Mouse (Mus musculus) hindbrain, embryonic 10.5 days (tissue): ENCODE data around the gene Atxn7. TPM values are rescaled to one million over a fixed set of nuclear protein-coding genes. Genes with fewer than 3 reads are reported as not detected.
A peak's percentile ranks its signal among the peaks of the same experiment; 100 is the strongest.

Experiments
- DNase-seq: peaks from one replicate; pipeline ENCODE4 v3.0.0-alpha.2; 2017; ENCODE audit warnings: low spot score
- H3K27ac ChIP-seq: fragments of 300-500 bp; sonication (generic); 2 replicates; pipeline ENCODE4 v1.5.1; 2016; ENCODE audit warnings: mild to moderate bottlenecking, moderate library complexity
- H3K27me3 ChIP-seq: fragments of 300-500 bp; sonication (generic); 2 replicates; pipeline ENCODE4 v1.6.1; 2016; ENCODE audit warnings: mild to moderate bottlenecking; ENCODE audit not compliant: poor library complexity, insufficient read depth, severe bottlenecking
- H3K36me3 ChIP-seq: fragments of 300-500 bp; sonication (generic); 2 replicates; pipeline ENCODE4 v1.6.1; 2016; ENCODE audit warnings: mild to moderate bottlenecking, moderate library complexity
- H3K4me1 ChIP-seq: fragments of 300-500 bp; sonication (generic); replicated peaks from 2 replicates; pipeline ENCODE4 v1.6.1; 2016; ENCODE audit warnings: mild to moderate bottlenecking
- H3K4me3 ChIP-seq: fragments of 300-500 bp; sonication (generic); 2 replicates; pipeline ENCODE4 v1.5.1; 2016; ENCODE audit warnings: mild to moderate bottlenecking, moderate library complexity
- H3K9me3 ChIP-seq: fragments of 300-500 bp; sonication (generic); 2 replicates; pipeline ENCODE4 v1.6.1; 2016; ENCODE audit warnings: mild to moderate bottlenecking, moderate library complexity
- WGBS: fragments of 180-500 bp; shearing (Covaris S2); methylation state at CpG from one replicate; pipeline ENCODE4 v1.1.7; 2016; 5-methylcytosine and 5-hydroxymethylcytosine counted together
- polyA plus RNA-seq: library from polyadenylated mRNA; unstranded; fragments of >200 nt; fragmentation: Nextera tagmentation; extraction: Ambion mirVana; gene quantifications from 2 replicates; pipeline ENCODE4 v1.2.1, GENCODE M21; 2016

Gene Atxn7
- polyA plus RNA-seq, 1 experiment from 2014 or later, result 3.5 TPM

- Histone ChIP-seq H3K9me3 (no peaks in the 10 kb centered on the region), H3K27me3 (no peaks in the 10 kb centered on the region), H3K4me3 (peak overlapping the region; percentile 90), H3K4me1 (peaks cover 16% of the 10 kb centered on the region), H3K27ac (peak overlapping the region; percentile 100), H3K36me3 (peaks cover 12% of the 10 kb centered on the region)
- peak; percentile 69 for DNase-seq
- under 1% methylated on average over 72 of the region's 75 CpGs for WGBS
Observed at GRCm38 (mm10) chr14:13960482-13961325, 536 bp upstream of the Atxn7 start.

DNA sequence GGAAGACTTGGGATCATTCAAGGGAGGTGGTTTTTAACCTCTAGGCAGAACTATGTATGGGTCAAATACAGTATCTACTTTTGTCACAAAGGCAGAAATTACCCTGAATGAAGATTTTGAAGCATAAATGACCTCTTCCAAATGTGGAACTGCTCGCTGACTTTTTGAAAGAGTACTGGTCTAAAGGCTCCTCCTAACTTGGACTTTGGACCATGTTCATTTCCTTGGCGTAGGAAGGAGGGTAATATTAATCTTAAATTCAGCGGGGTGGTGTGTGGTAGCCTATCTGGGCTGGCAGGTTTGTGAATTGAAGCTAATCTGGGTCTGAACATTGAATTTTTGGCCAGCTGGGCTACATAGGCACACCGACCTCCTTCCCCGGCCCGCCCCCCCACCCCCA is 1.2 kb downstream of the Atxn7 start:
- no peaks in the 10 kb centered on the region for H3K9me3 ChIP-seq
- H3K27ac ChIP-seq, result no peak overlapping the region
- peaks cover 16% of the 10 kb centered on the region for H3K4me1 ChIP-seq
- no peaks in the 10 kb centered on the region for H3K27me3 ChIP-seq
- H3K36me3 ChIP-seq, result peaks cover under 1% of the 10 kb centered on the region; the same call in 1 of the 2 replicates
- H3K4me3 ChIP-seq, result no peak overlapping the region
- WGBS, result 91% methylated on average over 6 of the region's 6 CpGs
- no peak for DNase-seq

GRCm38 (mm10) chr14:13963527-13963926 is 2.3 kb downstream of the Atxn7 start:
- WGBS, result 67% methylated on average over 1 of the region's 1 CpGs
- Histone ChIP-seq H3K9me3 (no peaks in the 10 kb centered on the region), H3K4me3 (no peak overlapping the region), H3K27me3 (no peaks in the 10 kb centered on the region), H3K36me3 (no peaks in the 10 kb centered on the region), H3K4me1 (peaks cover 16% of the 10 kb centered on the region), H3K27ac (no peak overlapping the region)
- no peak for DNase-seq

GRCm38 (mm10) chr14:13967607-13968006 is 6.4 kb downstream of the Atxn7 start:
- 47% methylated on average over 1 of the region's 1 CpGs for WGBS
- Histone ChIP-seq H3K27me3 (no peaks in the 10 kb centered on the region), H3K36me3 (no peaks in the 10 kb centered on the region), H3K27ac (no peak overlapping the region), H3K4me3 (no peak overlapping the region), H3K9me3 (no peaks in the 10 kb centered on the region), H3K4me1 (no peaks in the 10 kb centered on the region)
- no peak for DNase-seq

GRCm38 (mm10) chr14:13968476-13968875 is 7.2 kb downstream of the Atxn7 start:
- H3K27me3 ChIP-seq, result no peaks in the 10 kb centered on the region
- WGBS, result 88% methylated on average over 5 of the region's 5 CpGs
- H3K9me3 ChIP-seq, result no peaks in the 10 kb centered on the region
- no peaks in the 10 kb centered on the region for H3K36me3 ChIP-seq
- no peak for DNase-seq
- H3K27ac ChIP-seq, result no peak overlapping the region
- H3K4me1 ChIP-seq, result no peaks in the 10 kb centered on the region
- no peak overlapping the region for H3K4me3 ChIP-seq

- no peak overlapping the region for H3K4me3 ChIP-seq
- H3K9me3 ChIP-seq, result no peaks in the 10 kb centered on the region
- 84% methylated on average over 3 of the region's 3 CpGs for WGBS
- no peak for DNase-seq
- no peaks in the 10 kb centered on the region for H3K4me1 ChIP-seq
- H3K27me3 ChIP-seq, result no peaks in the 10 kb centered on the region
- no peaks in the 10 kb centered on the region for H3K36me3 ChIP-seq
- no peak overlapping the region for H3K27ac ChIP-seq
Observed at GRCm38 (mm10) chr14:13970513-13970912, 9.3 kb downstream of the Atxn7 start.

- no peak for DNase-seq
- no peaks in the 10 kb centered on the region for H3K9me3 ChIP-seq
- H3K27me3 ChIP-seq, result no peaks in the 10 kb centered on the region
- H3K4me3 ChIP-seq, result no peak overlapping the region
- no peaks in the 10 kb centered on the region for H3K36me3 ChIP-seq
- WGBS, result 64% methylated on average over 6 of the region's 6 CpGs
- no peaks in the 10 kb centered on the region for H3K4me1 ChIP-seq
- no peak overlapping the region for H3K27ac ChIP-seq
Observed at GRCm38 (mm10) chr14:13971644-13972234, 10.5 kb downstream of the Atxn7 start.

- DNase-seq, result no peak
- Histone ChIP-seq H3K9me3 (no peaks in the 10 kb centered on the region), H3K4me1 (no peaks in the 10 kb centered on the region), H3K27ac (no peak overlapping the region), H3K36me3 (no peaks in the 10 kb centered on the region), H3K4me3 (no peak overlapping the region), H3K27me3 (no peaks in the 10 kb centered on the region)
- WGBS, result 72% methylated on average over 1 of the region's 1 CpGs
Observed at GRCm38 (mm10) chr14:13977498-13977897, 16.3 kb downstream of the Atxn7 start.

- H3K4me3 ChIP-seq, result no peak overlapping the region
- no peaks in the 10 kb centered on the region for H3K4me1 ChIP-seq
- DNase-seq, result no peak
- H3K27ac ChIP-seq, result no peak overlapping the region
- no peaks in the 10 kb centered on the region for H3K27me3 ChIP-seq
- 39% methylated on average over 2 of the region's 2 CpGs for WGBS
- no peaks in the 10 kb centered on the region for H3K36me3 ChIP-seq
- no peaks in the 10 kb centered on the region for H3K9me3 ChIP-seq
Observed at GRCm38 (mm10) chr14:13981286-13981685, 20.0 kb downstream of the Atxn7 start.

DNA sequence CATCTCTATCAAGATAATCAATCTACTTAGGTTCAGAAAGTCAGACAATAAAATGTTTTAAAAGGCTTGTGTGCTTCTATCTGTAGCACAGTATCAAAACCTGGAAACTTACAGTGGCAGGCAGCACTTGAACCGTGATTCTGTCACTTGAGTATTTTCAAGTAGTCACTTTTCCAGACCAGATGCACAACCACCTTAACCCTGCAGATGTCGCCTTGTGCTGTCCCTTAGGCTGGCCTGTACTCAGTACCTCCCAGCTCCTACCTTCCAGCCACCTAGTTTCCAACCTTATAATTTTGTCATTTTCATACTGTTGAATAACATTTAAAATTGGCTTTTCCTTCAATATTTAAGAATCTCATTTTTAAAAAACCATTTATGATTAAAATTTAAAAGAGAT is 20.9 kb downstream of the Atxn7 start:
- DNase-seq, result no peak
- Histone ChIP-seq H3K9me3 (no peaks in the 10 kb centered on the region), H3K27ac (no peak overlapping the region), H3K4me1 (no peaks in the 10 kb centered on the region), H3K27me3 (no peaks in the 10 kb centered on the region), H3K4me3 (no peak overlapping the region), H3K36me3 (no peaks in the 10 kb centered on the region)
- WGBS, result 67% methylated on average over 2 of the region's 2 CpGs

- no peak overlapping the region for H3K27ac ChIP-seq
- no peaks in the 10 kb centered on the region for H3K4me1 ChIP-seq
- no peak for DNase-seq
- no peak overlapping the region for H3K4me3 ChIP-seq
- no peaks in the 10 kb centered on the region for H3K36me3 ChIP-seq
- H3K27me3 ChIP-seq, result no peaks in the 10 kb centered on the region
- no peaks in the 10 kb centered on the region for H3K9me3 ChIP-seq
- WGBS, result 68% methylated on average over 2 of the region's 2 CpGs
Observed at GRCm38 (mm10) chr14:13988397-13988796, 27.2 kb downstream of the Atxn7 start.

- no peak overlapping the region for H3K27ac ChIP-seq
- DNase-seq, result no peak
- no peaks in the 10 kb centered on the region for H3K4me1 ChIP-seq
- no peaks in the 10 kb centered on the region for H3K9me3 ChIP-seq
- WGBS, result 89% methylated on average over 3 of the region's 3 CpGs
- H3K36me3 ChIP-seq, result no peaks in the 10 kb centered on the region
- no peaks in the 10 kb centered on the region for H3K27me3 ChIP-seq
- H3K4me3 ChIP-seq, result no peak overlapping the region
Observed at GRCm38 (mm10) chr14:13990741-13991140, 29.5 kb downstream of the Atxn7 start.

- Histone ChIP-seq H3K4me3 (no peak overlapping the region), H3K27me3 (no peaks in the 10 kb centered on the region), H3K36me3 (no peaks in the 10 kb centered on the region), H3K4me1 (no peaks in the 10 kb centered on the region), H3K9me3 (no peaks in the 10 kb centered on the region), H3K27ac (no peak overlapping the region)
- DNase-seq, result no peak
- 85% methylated on average over 9 of the region's 9 CpGs for WGBS
Observed at GRCm38 (mm10) chr14:13995206-13996097, 34.2 kb downstream of the Atxn7 start.
